Mouse (Mus musculus): ENCODE results near the gene Slc7a8. TPM values are rescaled to one million over a fixed set of nuclear protein-coding genes. Genes with fewer than 3 reads are reported as not detected.
"Not testable (repeated sequence)": the region's sequence is repeated elsewhere in the genome, so short reads cannot be mapped to it uniquely, and the experiment has no call there.

The Slc7a8 gene
- total RNA-seq, 2 experiments from 2014 or later = 21.4 to 23.6 TPM

DNA sequence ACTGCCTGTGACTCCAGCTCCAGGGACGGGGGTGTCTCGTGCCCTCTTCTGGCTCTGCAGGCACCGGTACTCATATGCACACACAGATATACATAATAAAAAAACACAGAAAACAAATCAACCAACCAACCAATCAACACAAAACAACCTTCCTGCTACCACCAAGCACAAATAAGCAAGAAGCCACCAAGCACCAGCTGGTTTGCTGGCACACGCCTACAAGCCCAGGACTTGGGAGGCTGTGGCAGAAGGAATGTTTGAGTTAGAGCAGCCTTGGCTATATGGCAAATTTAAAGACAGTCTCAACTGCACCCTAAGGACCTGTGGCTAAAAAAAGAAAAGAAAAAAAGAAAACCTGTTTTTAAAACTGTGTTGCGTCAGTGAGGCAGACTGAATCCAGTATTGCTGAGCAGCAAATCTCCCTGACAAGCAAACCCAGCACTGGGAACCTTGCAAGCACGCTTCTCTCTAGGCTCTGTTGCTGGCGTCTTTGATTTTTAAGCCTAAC lies 6.2 kb downstream of the Slc7a8 start:
- H3K4me3 ChIP-seq = no peak overlapping the region
- TF ChIP-seq CTCF (IDR thresholded peaks at IDR 0.05) = no peak
- intact Hi-C loops (cut with DNase I) = no loop called here
- no peak overlapping the region for H3K27ac ChIP-seq
- no peak for DNase-seq

DNA sequence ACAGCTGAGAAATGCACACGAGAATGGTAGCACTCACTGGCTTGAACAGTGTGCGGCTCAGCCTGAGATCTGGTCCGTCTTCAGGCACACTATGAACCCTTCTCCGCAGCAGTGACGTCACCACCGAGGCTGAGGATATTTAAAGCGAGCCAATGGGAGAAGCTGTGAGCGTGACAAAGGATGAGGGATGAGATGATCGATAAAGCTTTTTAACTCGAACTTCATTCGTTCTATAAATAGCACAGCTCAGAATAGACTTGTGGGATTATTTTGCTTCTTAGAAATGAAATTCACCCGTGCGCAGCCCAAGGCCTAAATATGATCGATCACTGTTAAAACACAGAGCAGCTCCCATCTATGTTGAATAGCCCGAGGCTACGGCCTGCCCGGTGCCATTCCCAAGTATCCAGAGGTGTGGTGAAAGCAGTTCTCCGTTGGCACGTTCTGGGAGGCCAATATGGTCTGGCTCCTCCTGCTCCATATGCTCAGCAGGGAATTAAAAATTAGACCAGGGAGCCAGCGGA lies 9.4 kb downstream of the Slc7a8 start:
- DNase-seq = peak; percentile 53
- TF ChIP-seq CTCF (IDR thresholded peaks at IDR 0.05) = no peak
- H3K4me3 ChIP-seq = peak overlapping the region; percentile 30
- peak overlapping the region; percentile 65 for H3K27ac ChIP-seq
- intact Hi-C loops (cut with DNase I) = no loop called here

DNA sequence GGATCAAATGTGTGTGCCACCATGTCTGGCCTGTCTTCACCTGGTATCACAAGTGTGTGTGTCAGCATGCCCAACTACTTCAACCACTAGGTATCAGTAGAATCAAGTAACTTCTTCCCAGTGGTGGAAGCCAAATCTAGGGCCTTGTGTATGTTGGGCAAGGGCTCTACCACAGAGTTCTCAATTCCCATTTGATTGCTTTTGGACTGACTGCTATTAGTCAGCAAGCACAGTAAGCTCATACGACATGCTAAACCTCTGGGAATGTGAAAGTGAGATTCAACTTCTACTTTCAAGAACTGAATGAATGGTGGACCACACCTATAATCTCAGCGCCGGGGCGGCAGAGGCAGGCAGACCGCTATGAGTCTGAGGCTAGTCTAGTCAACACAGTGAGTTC lies 11.4 kb downstream of the Slc7a8 start:
- intact Hi-C loops (cut with DNase I) = no loop called here
- no peak for TF ChIP-seq CTCF (IDR thresholded peaks at IDR 0.05)
- H3K4me3 ChIP-seq = no peak overlapping the region

DNA sequence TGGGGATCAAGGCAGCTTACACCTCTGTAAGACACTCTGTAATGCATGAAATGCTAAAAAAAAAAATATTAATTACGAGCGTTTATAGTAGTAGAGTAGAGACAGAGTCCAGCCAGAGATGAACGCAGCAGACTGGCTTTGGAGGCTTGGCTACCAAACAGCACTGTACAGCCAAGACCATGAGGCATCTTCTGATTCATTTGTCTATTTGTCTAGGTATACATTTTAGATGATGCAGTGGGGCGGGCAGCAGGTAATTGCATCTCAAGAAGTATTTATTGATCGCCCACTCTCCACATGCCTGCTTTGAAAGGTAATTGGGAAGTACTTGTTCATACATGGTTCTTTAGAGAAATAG lies 12.7 kb downstream of the Slc7a8 start:
- no peak overlapping the region for H3K27ac ChIP-seq
- intact Hi-C loops (cut with DNase I) = no loop called here
- peak; percentile 6 for DNase-seq
- TF ChIP-seq CTCF (IDR thresholded peaks at IDR 0.05) = no peak
- H3K4me3 ChIP-seq = no peak overlapping the region

More for the DNA sequence above, 11.4 kb downstream of the Slc7a8 start:
- no peak overlapping the region for H3K27ac ChIP-seq
- DNase-seq = peak; percentile 15

DNA sequence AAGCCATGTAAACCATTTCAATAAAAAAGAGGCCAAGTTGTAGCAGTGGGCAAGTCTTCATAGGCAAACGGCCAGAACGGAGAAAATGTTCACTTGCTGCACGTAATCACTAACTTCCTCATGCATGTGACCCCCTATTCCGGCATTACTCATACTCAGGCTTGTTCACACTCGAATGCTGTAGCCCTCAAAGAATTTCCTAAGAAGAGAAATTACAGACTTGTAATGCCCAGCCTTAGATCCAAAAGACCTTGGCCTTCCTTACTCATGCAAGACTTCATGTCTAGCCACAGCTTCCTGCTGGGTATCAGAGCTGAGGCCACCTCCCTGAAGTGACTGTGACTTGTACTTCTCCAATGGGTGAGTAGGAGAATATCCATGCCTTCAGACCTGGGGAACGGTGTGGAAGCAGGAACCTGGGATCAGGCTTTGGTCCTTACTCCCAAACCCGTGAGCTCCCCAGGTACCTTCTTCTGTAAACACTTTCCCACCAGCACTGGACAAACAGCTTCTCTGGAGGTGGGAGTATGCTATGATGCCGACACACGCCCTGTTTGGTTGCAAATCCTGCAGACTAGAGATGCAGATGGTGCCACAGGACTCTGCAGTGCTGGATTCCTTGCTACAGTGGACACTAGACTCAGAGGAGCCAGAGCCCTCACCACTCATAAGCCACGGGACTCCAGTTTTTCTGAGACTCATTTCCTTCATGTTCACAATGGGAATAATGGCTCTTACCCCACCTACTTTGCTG lies 13.3 kb downstream of the Slc7a8 start:
- DNase-seq = peak; percentile 4
- TF ChIP-seq CTCF (IDR thresholded peaks at IDR 0.05) = no peak
- no peak overlapping the region for H3K4me3 ChIP-seq
- no peak overlapping the region for H3K27ac ChIP-seq
- intact Hi-C loops (cut with DNase I) = no loop called here

DNA sequence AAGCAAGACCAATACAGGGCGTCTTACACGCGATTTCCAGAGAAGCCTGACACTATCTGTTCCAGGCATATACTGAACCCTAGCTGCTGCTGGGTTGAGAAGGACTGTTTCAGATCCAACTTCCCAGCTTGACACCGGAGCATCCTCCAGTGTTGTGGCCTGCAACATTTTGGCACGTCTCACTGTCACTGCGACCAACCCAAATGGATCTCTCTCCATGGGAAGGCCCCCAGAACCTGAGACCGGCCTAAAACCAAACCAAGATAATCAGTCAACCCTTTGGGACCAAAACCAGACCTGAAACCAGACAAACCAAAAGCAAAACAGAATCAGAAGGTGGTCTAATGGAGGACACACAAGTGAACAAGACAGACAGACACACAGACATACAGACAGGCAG lies 14.8 kb downstream of the Slc7a8 start:
- DNase-seq; H3K27ac ChIP-seq; H3K4me3 ChIP-seq; intact Hi-C loops (cut with DNase I): not testable (repeated sequence)

DNA sequence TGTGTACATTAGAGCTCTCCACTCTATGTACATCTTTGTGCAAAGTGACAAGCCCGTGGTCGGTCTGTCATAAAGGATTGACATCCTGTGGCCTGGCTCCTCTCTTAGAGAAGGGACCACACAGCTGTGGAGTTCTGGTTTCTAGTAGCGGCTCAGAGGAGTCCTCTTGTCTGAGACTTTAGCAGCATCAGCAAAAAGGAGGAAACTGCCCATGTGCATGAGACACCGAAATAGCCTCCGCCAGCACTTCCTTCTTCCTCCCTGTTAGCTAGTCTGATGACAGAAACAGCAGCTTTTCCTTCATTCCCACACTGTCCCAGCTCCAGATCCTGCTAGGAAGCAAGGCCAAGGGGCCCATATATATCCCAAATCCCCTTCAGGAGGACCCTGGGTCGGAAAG lies 25.4 kb downstream of the Slc7a8 start:
- peak overlapping the region; percentile 21; the same call in 1 of the 2 replicates for H3K27ac ChIP-seq
- peak; percentile 34 for DNase-seq
- H3K4me3 ChIP-seq = no peak overlapping the region
- intact Hi-C loops (cut with DNase I) = no loop called here
- no peak for TF ChIP-seq CTCF (IDR thresholded peaks at IDR 0.05)

DNA sequence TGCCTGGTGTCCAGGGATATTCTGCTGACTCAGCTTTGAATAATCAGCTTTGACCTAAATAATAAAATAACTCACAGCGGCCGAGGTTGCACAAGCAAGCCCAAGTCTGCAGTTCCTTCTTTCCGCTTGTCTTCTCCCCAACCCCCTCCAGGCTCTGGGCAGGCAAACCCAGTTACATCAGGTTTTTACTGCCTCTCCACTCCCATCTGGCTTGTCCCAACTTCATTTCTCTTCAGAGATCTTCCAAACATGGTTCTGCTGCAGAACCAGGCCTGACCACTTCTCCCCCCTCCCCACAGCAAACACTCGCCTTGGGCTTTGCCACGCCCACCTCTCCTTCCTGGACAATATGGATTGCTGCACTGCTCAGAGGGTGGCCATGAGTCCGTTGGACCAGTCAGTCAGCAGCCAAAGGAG lies 27.1 kb downstream of the Slc7a8 start:
- Histone ChIP-seq H3K27ac (peak overlapping the region; percentile 28), H3K4me3 (no peak overlapping the region)
- intact Hi-C loops (cut with DNase I) = no loop called here
- TF ChIP-seq CTCF (IDR thresholded peaks at IDR 0.05) = no peak
- DNase-seq = peak; percentile 62

DNA sequence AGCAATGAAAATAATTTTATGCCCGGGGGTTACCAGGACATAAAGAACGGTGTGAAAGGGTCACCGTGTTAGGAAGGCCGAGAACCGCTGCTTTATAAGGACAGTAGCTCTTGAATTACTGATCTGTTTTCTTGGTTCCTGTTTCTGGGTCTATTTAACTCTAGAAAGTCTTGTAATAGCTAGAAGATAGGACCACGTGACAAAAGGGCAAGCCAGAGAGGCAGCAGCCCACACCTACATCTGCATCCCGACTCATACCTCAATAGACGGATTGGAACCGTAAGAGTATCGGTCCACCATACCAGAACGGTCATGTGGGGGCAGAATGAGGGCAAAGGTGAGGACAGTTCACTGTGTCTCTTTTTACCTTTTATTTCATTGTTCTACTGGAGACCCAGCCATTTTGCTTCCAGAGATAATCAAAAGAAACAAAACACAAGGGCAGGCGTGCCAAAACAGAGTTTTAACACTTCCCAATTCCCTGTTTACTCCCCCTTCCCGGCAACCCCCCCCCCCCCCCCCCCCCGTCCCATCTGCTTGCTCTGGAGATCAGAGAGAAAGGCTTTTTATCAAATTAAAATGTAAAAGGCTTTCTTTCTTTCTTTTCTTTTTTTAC lies 27.7 kb downstream of the Slc7a8 start:
- H3K4me3 ChIP-seq = no peak overlapping the region; the same call in 1 of the 2 replicates
- DNase-seq = peak; percentile 8
- TF ChIP-seq CTCF (IDR thresholded peaks at IDR 0.05) = no peak
- H3K27ac ChIP-seq = peak overlapping the region; percentile 46
- intact Hi-C loops (cut with DNase I) = no loop called here

DNA sequence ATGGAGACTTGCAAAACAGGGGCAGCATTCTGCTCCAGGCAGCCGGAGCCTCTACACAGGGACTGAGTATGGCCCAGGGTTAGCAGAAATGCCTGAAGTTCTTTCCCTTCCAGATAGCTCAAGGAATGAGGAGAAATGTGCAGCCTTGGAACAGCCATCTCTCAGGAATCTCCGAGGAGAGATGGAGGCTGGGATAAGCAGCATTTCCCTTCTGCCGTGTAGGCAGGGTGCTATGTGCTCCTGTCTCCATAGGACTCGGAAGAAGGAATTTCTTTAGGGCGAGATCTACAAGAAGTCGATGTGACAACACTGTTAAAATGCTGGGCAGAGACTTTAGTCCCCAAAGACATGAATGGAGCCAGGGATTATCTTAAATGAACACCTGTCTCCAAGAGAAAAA lies 28.8 kb downstream of the Slc7a8 start:
- Histone ChIP-seq H3K27ac (peak overlapping the region; percentile 46; the same call in 1 of the 2 replicates), H3K4me3 (no peak overlapping the region)
- intact Hi-C loops (cut with DNase I) = no loop called here
- peak; percentile 4 for DNase-seq
- no peak for TF ChIP-seq CTCF (IDR thresholded peaks at IDR 0.05)

DNA sequence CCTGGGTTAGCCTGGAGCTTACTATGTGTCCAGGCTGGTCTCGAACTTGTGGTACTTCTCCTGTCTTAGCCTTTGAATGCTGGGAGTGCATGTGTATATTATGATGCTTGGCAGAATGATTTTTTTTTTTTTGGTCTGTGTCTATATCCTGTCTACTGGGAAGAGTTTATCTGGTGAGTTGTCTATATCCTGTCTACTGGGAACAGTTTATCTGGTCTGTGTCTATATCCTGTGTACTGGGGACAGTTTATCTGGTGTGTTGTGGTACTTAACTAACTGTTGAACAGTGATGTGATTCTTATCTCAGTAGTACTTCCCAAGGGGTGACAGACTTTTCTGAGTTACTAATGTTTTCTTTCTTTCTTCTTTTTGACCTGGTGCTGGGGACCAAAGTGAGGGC lies 30.0 kb downstream of the Slc7a8 start:
- Histone ChIP-seq H3K27ac (peak overlapping the region; percentile 87), H3K4me3 (no peak overlapping the region)
- intact Hi-C loops (cut with DNase I) = no loop called here
- TF ChIP-seq CTCF (IDR thresholded peaks at IDR 0.05) = no peak
- no peak for DNase-seq

DNA sequence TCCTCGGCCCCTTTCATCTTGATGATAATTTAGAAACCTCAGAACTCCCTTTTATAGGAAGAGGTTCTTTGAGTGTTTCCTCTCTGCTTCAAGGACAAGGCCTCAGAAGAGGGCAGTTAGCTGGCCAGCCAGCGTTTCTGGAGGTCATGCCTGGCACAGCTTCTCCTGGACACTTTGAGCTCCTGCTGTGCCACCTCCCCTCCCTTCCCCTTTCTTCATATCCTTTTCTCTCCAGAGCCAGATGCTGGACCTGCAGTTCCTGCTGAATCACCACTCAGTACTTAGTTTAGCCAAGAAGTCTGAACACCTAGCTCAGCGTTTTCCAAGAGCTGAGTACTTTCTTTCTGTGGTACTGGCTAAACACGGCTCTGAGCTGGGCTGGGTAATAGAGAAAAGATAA lies 32.5 kb downstream of the Slc7a8 start:
- peak overlapping the region; percentile 87 for H3K27ac ChIP-seq
- DNase-seq = peak; percentile 82
- no peak for TF ChIP-seq CTCF (IDR thresholded peaks at IDR 0.05)
- intact Hi-C loops (cut with DNase I) = loop anchor here (2.0 kb wide), 1 partner anchor 32 kb away; the partner anchor contains the start of gene Slc7a8
- no peak overlapping the region; the same call in 1 of the 2 replicates for H3K4me3 ChIP-seq

Data from gastrocnemius, adult 2 months (tissue).